Mouse (Mus musculus) urinary bladder, postnatal 10 days (tissue): ENCODE results near the gene 5031439G07Rik.

Experiments used
- DNase-seq: peaks from one replicate; pipeline ENCODE4 v3.0.0; 2022; ENCODE audit warnings: low spot score

5031439G07Rik gene

DNA sequence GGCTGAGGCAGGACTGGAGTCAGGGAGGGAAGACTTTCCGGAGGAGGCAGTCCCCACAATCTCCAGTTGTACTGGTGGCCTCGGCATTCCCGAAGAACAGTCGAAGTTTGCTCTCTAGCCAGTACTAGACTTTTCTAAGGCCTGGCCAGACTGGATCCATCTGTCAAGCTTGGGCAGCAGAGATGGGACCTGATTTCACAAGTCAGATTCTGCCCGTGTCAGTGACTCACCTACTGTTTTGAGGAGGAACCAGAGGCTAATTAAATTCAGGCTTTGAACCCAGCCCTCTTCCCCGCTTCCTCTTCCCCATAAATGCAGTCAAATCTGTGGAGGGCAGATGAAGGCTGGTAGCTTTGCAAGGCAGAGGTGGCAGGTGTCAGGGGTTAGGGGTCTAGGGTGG lies 6.7 kb upstream of the 5031439G07Rik start:
- DNase-seq = no peak

DNA sequence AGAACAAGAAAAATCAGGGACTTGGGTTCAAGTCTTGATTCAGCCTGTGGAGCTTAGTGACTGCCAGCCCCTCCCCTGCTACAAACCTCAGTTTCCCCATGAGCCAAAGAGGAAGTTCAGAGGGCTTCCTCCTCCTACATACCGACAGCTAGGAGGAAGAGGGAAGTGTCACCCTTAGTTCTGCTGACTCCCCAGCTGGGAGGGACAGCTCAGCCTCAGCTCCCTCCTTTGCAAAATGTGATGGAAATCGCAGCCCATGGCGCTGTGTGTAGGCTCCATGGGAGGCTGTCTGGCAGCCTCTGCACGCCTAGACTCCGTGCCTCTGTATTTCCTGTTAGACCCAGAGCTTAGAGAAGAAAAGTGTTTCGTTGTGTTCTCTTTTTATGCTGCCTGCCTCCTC lies 6.1 kb upstream of the 5031439G07Rik start:
- no peak for DNase-seq

DNA sequence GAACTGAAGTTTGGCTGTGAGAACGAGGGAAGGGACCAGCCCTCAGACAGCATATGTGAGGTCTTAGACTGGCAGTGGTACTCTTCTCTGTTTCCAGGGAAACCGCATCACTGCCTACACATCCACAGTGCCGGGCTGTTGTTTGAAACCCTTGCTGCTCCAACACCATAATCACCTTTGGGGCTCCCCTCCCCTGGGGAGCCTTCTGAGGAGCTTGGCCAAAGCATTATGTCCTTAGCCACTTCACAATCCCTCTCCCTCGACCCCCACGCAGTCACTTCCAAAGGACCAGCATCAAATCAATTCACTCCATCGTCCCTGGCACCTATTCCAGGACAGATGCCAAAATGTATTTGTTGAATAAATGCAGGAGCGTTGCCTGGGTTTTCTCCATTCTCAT lies 1.4 kb upstream of the 5031439G07Rik start:
- no peak for DNase-seq

DNA sequence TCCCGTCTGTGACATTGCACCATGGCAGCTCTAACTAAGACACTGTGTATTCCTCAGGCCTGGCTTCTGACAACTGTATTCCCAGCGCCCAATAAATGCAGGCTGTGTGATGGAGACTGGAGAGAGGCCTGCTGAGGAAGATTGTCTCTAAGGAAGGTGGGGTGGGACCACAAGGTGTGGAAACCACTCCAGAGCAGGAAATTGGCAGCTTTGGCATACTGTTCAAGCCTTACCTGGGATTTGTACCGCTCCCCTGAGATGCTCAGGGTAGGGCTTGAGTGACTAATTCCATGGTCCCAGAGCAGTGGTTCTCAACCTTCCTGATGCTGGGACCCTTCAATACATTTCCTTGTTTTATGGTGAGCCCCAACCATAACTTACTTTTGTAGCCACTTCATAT lies 747 bp upstream of the 5031439G07Rik start:
- no peak for DNase-seq

DNA sequence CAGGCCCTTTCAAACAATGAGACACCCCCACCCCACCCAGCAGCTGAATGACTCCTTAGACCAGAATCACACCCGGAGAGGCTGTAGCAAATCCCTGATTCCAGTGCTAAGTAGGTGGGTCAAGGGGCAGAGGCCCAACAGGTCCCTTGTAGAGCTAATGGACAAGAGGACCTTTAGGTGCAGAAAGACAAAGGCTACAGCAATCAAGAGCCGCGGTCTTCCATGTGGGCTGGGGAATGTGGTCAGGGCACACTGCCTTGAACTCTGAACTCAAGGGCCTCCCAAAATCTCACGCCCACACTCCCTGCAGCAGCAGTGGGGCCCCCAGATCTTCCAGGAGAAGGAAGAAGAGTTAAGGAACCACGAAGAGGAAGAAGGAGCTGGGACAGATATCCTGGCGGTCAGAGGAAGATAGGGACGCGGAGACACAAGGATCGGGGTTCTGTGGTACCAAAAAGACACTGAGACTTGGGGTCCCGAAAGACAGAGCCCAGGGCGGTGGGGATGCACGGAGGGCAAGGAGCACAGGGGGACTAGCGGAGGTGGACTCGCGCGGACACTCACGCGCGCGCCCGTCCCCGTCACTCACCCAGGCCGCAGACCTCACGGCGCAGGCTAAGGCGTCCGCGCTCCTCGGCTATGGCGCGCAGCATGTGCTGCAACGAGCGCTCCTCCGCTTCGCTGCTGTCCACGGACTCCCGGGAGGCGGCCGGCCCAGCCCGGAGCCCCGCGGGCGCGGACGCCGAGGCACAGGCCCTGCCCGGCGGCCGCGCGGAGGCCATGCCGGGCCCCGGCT lies 1.1 kb downstream of the 5031439G07Rik start:
- no peak for DNase-seq

DNA sequence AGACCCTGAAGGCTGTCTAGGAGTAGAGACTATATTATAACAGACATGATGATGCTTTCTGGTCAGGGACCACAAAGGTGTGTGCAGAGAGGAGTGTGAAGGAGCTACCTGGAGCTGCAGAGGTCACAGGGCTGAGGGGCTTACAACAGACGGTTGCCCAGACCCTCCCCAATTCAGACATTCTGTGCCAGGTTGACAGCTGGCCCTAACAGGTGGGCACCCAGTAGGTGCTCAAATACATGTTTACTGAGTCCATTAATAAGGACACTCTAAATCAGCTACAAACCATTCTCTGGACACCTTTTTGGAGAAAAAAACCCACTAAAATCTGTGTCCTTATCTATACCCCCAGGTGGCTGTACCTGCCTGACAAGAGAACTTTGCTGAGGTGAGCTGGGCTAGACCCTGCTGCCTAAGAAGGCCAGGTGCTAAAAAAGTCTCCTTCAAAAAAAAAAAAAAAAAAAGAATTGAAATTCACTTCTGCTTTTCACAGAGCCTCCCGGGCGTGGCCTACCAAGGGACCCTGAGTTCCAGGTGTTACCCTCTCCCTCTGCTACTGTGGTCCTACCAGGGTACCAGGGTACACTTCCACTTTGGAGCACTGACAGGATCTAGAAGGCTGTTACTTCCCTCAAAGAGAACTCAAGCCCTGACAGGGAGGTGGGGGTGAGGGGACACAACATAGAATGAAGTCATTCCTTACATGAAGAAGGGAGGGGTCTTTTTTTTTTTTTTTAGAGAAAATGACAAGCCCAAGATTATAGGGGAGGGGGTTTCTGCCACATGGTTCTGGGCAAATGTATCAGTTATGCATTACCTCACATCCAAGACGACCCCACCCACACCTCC lies 2.0 kb downstream of the 5031439G07Rik start:
- DNase-seq = no peak

DNA sequence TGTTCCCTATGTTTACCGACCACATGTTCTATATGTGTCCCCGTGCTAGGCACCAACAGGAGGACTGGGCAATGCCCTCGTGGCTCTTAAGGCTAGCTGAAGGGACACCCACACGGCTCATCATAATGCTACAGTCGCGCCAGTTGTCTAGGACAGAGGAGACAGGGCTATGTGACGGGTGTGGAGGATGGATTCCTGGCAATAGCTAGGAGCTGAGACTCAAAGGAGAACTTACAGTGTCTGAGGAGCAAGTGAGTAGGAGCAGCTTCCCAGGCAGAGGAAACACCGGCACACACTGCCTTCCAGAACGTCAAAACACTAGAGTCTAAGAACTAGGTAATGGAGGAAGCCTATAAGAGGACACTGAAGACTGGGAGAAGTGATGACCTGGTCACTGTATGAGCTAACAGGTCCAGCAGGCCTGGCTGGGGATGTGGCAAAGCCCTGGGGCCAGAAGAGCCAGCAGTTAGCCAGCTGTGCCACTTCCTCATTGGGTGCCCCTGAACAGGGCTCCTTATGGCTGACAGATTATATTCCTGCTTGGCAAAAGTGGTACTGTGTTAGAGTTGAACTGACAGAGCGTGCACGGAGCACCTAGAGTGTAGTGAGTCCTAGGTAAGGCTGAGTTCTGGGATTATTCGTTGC lies 2.7 kb downstream of the 5031439G07Rik start:
- DNase-seq = no peak

DNA sequence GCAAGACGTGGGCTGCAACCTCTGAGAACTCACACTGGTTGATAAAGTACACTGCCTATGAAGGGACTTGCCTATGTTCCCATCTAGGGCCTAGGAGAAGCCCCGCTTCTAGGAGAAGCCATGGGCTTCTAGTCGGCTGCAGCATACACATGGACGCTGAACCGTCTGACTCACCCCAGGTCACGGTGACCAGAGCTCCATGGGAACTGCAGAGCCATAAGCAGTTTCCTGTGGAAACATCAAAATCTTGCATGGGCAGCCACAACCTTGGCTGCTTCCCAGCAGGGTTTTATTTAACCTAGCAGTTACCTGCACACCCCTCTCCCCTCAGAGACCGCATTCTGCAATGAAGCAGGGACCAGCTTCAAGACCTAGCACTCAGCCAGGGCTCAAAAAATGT lies 4.6 kb downstream of the 5031439G07Rik start:
- DNase-seq = no peak

DNA sequence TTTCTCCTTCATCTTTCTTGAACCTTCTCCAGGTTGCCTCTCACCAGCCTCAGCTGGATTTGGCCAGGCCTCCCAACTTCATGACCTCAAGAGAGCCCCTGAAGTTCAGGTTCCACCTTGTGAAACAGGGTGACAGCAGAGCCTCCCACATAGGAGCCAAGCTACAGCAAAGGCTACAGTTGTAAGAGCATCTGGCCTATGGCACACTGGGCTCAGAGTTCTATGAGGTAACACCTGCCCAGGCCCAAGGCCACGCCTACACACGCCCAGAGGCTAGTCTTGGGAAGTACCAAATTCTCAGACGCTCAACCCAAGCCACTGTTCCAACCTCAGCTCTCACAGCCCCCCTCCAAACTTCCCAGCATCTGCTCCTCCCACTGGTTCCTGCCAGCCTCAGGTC lies 5.5 kb downstream of the 5031439G07Rik start:
- no peak for DNase-seq

DNA sequence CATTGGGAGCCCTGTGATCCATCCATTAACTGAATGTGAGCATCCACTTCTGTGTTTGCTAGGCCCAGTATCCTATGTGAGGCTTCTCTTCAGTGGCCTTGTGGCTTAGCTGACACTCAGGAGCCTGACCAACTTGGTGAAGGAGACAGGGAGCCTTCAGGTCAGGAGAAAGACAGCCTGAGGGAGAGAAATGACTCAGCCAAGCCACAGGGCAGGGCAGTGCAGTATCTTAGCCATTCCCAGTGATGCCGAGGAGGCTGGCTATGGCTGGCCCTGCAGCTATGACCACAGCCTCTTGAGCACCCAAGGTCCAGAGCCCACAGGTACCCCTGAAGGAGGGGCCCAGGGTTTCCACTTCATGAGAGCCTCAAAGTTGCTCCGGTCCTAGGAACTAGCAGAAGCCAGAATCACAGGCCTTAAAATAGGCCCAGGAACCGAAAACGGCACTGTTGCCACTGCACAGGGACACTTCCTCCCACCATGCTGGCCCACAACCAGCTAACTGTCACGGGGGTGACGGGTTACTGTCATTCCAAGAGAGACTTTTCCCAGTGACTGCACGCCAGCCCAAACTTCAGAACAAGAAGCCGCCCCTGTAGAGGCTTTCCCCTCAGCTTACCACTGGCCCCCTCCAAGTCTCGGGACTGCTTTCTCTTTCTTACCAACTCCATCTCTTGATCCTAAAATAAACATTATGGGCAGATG lies 6.6 kb downstream of the 5031439G07Rik start:
- DNase-seq = no peak

DNA sequence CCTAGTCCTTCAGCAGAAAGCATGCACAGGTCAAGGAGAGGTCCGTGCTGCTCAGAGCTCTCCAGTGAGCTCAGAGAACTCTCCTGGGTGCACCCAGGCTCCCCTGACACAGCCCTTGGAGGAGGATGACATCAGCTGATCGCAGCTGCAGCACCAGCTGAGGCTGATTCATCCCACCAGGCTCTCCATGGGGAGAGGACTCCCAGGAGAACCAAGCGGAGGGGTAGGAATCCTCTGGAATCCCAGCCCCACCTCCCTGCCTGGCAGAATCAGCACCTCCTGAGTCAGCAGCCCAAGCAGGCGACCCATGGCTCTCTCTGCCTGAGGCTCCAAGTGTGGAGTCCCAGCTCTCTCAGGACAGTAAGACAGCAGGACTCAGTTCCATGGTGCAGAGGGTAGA lies 12.6 kb downstream of the 5031439G07Rik start:
- no peak for DNase-seq

DNA sequence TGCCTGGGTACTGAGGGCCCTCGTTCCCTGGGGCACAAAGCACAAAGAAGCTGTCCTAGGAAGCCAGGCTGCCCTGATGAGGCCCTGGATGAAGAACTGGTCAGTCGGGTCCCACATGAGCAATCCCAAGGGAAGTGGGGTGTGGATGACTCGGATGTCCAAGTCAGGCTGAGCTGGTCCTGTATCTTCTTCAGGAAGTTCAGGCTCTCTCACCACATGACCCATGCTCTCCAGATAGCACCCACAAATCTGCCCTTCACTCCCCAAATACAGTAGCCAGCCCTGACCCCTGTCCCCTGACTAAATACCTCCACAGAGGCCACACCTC lies 14.8 kb downstream of the 5031439G07Rik start:
- no peak for DNase-seq

DNA sequence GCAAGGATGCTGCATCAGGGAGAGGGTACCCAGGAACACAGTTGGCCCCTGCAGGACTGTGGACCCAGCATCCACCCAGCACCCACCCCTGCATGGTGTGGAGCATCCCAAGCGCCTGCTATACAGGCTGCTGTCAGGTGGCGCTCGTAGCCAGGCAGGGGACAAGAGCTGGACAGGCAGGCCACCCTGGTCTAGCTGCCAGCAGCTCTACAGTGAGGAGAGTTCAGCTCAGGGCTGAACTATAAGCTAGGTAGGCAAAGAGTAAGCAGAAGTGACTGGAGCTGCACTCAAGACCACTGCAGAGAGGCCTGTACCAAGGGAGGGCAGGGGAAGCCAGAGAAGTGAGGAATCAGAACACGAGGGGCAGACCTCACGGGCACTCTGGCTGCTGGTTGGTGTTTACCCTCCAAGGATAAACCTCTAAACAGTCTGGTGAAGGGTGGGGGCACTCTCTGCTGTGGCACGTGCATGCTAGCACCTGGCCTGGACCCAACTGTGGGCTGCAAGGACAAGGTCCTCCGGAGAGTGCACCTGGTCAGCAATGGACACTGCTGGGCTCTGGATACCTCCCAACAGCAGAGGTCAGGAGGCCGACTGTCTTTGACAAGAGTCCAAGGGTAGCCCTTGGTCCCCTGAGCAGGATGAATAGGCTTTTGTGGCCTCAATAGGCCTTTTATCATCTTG lies 15.3 kb downstream of the 5031439G07Rik start:
- no peak for DNase-seq

DNA sequence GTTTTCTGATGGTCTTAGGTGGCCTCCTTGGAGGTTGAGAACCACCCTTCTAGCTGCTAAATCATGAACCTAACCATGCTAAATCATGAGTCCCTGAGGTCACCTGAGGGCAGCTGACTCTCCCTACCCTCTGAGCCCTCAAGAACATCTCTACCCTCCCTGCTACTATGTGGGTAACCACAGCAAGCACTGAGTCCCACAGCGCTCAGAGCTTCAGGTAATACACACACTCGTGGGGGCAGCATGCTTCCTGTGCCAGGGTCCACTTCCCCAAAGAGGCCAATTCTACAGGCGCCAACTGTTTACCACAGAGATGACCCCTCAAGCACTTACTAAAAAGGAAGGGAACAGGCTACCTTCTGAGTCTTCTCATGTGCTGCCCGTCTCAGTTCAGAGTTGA lies 19.8 kb downstream of the 5031439G07Rik start:
- no peak for DNase-seq

DNA sequence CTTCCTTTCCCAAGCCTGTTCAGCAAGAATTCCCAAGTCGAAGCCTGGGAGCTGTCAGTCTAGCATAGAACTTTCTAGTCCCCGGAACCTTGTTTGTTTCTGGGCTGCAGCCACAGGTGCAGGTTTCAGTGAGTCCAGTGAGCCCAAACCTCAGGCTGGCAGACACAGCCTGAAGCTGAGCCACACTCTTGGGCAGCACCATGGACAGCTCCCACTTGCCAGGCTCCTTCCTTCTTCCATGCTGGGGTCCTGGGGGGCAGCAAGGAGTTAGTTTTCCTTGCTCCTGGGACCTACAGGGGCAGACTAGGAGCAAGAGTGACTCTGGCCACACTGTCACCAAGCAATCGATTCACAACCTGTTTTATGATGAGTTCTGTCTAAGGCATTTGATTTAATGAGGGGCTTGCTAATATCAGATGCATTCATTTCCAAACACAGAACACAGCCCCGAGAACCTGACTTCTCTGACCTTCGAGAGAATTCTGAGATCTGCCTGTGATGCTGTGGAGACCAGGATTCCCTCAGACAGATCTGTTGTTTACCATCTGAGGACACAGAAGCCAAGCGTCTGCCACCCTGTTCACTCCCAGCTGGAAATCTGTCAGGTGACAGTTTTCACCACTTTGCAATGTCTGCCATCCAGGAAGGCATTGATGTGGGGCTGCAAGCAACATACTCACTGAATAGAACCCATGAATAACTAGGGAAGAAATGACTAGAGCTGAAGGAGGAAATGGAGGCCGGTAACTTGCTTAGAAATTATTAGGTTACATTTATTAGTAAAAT lies 22.6 kb downstream of the 5031439G07Rik start:
- DNase-seq = no peak

DNA sequence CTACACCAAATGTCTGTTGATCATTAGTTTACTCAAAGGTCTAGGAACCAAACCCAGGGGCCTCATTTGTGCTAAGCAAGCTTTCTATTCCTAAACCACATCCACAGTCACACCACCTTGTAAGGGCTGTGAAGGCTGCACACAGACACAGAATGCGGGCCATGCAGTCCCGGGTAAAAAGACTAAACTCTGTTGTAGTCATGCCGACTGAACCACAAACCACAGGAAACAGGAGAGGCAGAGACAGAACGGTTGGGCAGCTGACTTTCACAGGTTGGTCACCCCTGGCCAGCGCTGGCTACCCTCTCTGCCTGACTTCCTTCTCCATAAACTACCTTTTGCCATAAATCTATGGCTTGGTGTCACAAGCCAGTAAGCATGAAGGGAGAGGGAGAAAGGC lies 23.6 kb downstream of the 5031439G07Rik start:
- DNase-seq = no peak

DNA sequence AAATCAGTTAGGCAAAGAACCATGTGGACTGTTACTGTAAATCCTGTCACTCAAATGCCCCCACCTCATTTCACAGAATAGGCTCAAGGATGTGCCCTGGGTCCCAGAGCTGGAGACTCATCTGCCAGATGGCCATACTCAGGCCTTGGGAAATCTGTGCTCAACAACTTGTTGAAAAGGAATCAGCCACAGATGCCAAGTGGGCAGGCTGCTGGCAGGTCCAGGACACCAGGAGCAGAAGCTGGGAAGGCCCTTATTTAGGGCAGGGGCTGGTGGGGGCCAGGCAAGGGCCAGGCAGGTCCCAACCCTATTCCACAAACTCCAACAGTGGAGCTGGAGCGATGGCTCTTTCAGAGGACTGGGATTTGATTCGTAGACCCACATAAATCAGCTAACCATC lies 25.8 kb downstream of the 5031439G07Rik start:
- DNase-seq = no peak

DNA sequence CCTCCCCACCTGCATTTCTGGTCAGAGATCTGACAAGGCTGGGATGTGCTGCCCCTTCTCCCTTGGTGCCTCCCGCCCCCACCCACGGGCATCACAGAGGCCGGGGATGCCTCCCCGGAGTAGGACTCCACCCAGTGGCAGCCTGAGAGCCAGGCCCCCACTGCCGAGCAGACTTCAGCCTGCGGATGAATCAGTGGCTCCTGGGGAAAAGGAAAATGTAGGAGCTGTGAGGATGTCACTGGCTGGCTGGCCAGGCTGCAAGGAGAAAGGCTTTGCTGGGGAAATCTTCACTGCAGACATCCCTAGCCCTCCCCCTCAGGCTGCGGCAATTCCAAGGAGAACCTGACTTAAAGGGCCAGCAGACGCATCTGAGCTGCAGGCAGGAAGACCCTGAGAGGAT lies 27.7 kb downstream of the 5031439G07Rik start:
- DNase-seq = no peak

DNA sequence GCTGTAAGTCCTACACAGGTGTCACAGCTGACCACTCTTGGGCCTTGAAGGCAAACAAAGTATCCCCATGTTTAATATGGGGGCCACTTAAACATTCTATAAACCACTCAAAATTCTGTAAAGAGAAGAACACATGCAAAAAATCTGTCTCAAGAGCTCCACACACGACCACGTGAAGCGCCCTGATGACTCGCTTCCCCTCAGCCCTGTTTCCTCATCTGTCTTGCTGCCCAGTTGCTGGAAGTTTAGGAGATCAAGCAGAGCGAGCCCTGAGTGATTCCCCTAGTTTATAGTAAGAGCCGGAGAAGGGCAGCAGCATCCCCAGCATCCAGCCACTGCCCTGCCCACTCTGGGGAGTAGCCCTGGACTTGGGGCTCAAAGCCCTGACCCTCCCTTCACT lies 28.5 kb downstream of the 5031439G07Rik start:
- no peak for DNase-seq

DNA sequence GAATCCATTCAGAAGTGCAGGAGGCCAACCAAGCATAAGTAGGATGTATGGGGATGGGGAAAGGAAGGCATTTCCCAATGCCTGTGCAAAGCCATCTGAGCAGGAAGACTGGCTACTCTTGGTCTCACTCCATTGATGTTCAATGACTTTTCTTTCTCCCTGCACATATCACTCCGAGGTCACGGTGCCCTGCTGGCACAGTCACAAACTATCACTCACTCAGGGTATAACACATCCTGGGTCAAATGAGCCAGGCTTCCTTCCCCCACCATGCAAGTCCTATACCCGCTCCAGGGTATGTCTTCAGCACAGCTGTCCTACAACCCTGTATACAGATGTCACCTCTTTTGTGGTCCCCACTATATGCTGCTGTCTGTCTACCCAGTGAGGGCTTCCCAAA lies 30.0 kb downstream of the 5031439G07Rik start:
- DNase-seq = no peak

DNA sequence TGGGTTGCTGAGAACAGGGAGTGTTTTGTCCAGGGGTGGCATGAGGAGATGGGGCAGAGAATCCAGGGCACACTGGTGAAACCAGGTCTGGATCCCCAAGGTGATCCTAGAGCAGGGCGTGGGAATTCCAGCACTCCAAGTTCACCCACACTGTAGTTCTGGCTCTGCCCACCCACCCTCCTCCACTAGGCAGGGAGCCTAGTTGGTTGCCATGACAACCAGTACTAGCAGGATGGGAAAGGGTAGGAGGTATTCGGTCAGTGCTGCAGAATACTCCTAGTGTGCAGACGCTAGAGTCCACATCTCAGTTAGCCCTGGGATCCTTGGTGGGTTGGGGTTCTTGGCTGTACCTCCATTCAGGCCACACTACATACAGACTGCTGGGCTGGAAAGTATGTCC lies 30.5 kb downstream of the 5031439G07Rik start:
- no peak for DNase-seq
